Mouse (Mus musculus) liver, postnatal 0 days (tissue): Measurements from ENCODE around the gene Zfp287.

Experiments
- CTCF ChIP-seq: sonication (generic); IDR thresholded peaks from 2 replicates; pipeline ENCODE4 v1.5.1; 2016; ENCODE audit warnings: antibody characterized with exemption, low read depth
- EP300 ChIP-seq: IDR thresholded peaks from 2 replicates; pipeline ENCODE4 v1.6.1; 2016; ENCODE audit warnings: antibody characterized with exemption, low read depth, mild to moderate bottlenecking

DNA sequence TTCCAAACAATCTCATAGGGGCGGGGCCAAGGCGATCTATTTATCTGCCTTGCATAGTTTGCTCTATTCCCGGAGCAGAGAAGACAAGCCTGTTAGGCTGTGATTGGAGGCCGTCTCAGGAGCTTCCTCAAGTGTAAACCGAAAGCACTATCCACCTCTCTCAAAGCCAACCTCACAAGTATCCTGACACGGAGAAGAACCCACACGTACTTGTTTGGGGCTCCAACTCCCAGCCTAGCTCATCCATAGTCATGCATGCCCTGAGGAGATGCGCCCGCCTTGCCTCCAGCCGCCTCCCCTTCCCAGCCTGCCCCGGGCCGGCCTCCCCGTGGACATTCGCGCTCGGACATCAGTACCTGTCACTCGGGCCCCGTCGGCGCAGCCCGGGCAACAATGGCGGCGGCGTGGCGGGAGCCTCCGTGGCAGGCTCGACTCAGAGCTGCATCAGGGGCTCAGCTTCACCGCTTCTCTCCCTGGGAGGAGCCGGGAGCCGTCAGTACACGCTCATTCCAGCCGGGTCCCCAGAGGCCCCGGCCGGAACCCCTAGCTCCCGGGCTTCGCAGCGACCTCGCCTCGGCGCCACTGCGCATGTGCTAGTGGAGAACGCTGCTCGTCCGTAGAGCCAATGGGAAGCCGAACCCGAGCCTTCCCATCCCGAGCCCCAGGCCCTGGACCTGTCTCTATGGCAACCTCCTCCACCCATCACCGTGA, at the start of gene Zfp287:
- TF ChIP-seq CTCF = no peak
- TF ChIP-seq EP300 = no peak
